ENCODE assay signal across 17 mouse cellular contexts in the genomic region with DNA sequence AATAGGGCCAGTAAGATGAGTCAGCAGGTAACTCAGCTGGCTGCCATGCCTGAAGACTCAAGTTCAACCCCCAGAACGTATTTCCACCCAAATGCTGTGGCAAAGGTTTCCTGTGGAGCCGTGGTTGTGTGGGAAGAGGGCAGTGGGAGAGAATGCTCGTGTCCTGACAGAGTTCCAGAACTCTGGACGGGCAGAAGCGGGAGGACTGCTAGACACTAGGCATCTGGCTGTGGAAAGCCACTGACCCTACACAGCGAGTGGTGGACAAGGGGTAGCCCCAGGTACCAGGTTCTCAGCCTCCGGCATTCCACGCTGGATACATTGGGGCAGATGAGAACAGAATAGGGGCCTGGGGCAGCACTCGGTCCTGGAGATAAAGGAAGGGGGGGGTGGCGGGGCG.
"Had no signal": no experiment of that assay in that cellular context is flagged by ENCODE, and none has a peak within 500 bp of the region (broad histone marks: within the 10 kb centered on the region; RNA-seq: fewer than 3 reads in every experiment).

No protein-coding gene starts in this region.

- H3K9ac ChIP-seq: lung, embryonic 15.5 days; midbrain, embryonic 13.5 days; midbrain, embryonic 15.5 days; neural tube, embryonic 12.5 days; stomach, embryonic 15.5 days had no signal

- H3K4me2 ChIP-seq: lung, embryonic 15.5 days; midbrain, embryonic 11.5 days; midbrain, embryonic 13.5 days; midbrain, embryonic 15.5 days; neural tube, embryonic 12.5 days; stomach, embryonic 15.5 days had no signal

- H3K36me3 ChIP-seq: lung, embryonic 15.5 days; midbrain, embryonic 13.5 days; midbrain, embryonic 15.5 days; neural tube, embryonic 12.5 days; stomach, embryonic 15.5 days had no signal

- H3K9me3 ChIP-seq: lung, embryonic 15.5 days; midbrain, embryonic 13.5 days; midbrain, embryonic 15.5 days; neural tube, embryonic 12.5 days; stomach, embryonic 15.5 days had no signal

- H3K4me1 ChIP-seq: lung, embryonic 15.5 days; midbrain, embryonic 15.5 days; neural tube, embryonic 12.5 days; stomach, embryonic 15.5 days had no signal

- H3K4me3 ChIP-seq: lung, embryonic 15.5 days; megakaryocyte, embryonic 14.5 days; midbrain, embryonic 13.5 days; midbrain, embryonic 15.5 days; neural tube, embryonic 12.5 days; stomach, embryonic 15.5 days had no signal

- H3K27ac ChIP-seq: lung, embryonic 15.5 days; macrophage; midbrain, embryonic 13.5 days; midbrain, embryonic 15.5 days; neural tube, embryonic 12.5 days; stomach, embryonic 15.5 days; stomach, postnatal 0 days had no signal

- H3K27me3 ChIP-seq: lung, embryonic 15.5 days; midbrain, embryonic 13.5 days; midbrain, embryonic 15.5 days; neural tube, embryonic 12.5 days; stomach, embryonic 15.5 days had no signal

- ATAC-seq: lung, postnatal 0 days; midbrain, embryonic 13.5 days; midbrain, embryonic 15.5 days had no signal

- DNase-seq: lung, adult 2 months; lung, postnatal 14 days; lung, postnatal 36 days; right cerebral cortex, postnatal 14 days; thymus, adult 2 months; thymus, postnatal 25 days; thymus, postnatal 4 days had no signal
